Mouse (Mus musculus) intestine, postnatal 0 days (tissue): Measurements from ENCODE around the gene E2f2. TPM values are rescaled to one million over a fixed set of nuclear protein-coding genes. Genes with fewer than 3 reads are reported as not detected.
A peak's percentile ranks its signal among the peaks of the same experiment; 100 is the strongest.

ENCODE experiments used
- ATAC-seq: fragments of 200-750 bp; cut with Nextera tagmentation; 2 replicates; pipeline ENCODE4 v1.8.0; 2017; ENCODE audit warnings: mild to moderate bottlenecking, moderate TSS enrichment, moderate library complexity
- H3K27ac ChIP-seq: fragments of 300-500 bp; sonication (generic); 2 replicates; pipeline ENCODE4 v1.5.1; 2014; ENCODE audit warnings: mild to moderate bottlenecking, low read depth, low read length, moderate library complexity
- H3K27me3 ChIP-seq: fragments of 300-500 bp; sonication (generic); replicated peaks from 2 replicates; pipeline ENCODE4 v1.6.1; 2014; ENCODE audit warnings: low read length, mixed read lengths; ENCODE audit not compliant: control insufficient read depth, insufficient read depth
- H3K36me3 ChIP-seq: fragments of 300-500 bp; sonication (generic); 2 replicates; pipeline ENCODE4 v1.6.1; 2014; ENCODE audit warnings: mild to moderate bottlenecking, moderate library complexity; ENCODE audit not compliant: control insufficient read depth, insufficient read depth
- H3K4me1 ChIP-seq: fragments of 300-500 bp; sonication (generic); replicated peaks from 2 replicates; pipeline ENCODE4 v1.6.1; 2014; ENCODE audit warnings: antibody characterized with exemption, low read length, mixed read lengths; ENCODE audit not compliant: control insufficient read depth, insufficient read depth
- H3K4me2 ChIP-seq: fragments of 300-500 bp; sonication (generic); replicated peaks from 2 replicates; pipeline ENCODE4 v1.6.1; 2014; ENCODE audit warnings: low read depth, mild to moderate bottlenecking, moderate library complexity
- H3K4me3 ChIP-seq: fragments of 300-500 bp; sonication (generic); 2 replicates; pipeline ENCODE4 v1.5.1; 2014; ENCODE audit warnings: low read depth, low read length
- H3K9ac ChIP-seq: fragments of 300-500 bp; sonication (generic); 2 replicates; pipeline ENCODE4 v1.6.1; 2014; ENCODE audit warnings: mild to moderate bottlenecking, low read depth, low read length
- H3K9me3 ChIP-seq: fragments of 300-500 bp; sonication (generic); 2 replicates; pipeline ENCODE4 v1.6.1; 2016; ENCODE audit warnings: mixed run types; ENCODE audit not compliant: control insufficient read depth
- CTCF ChIP-seq: sonication (generic); IDR thresholded peaks from 2 replicates; pipeline ENCODE4 v1.5.1; 2016; ENCODE audit warnings: low read depth, mild to moderate bottlenecking, control low read depth, antibody characterized with exemption, moderate library complexity
- WGBS: fragments of 180-500 bp; shearing (Covaris S2); extraction: QIAGEN DNeasy Blood & Tissue Kit; methylation state at CpG from one replicate; pipeline ENCODE4 v1.1.7; 2014; 5-methylcytosine and 5-hydroxymethylcytosine counted together
- polyA plus RNA-seq: library from polyadenylated mRNA; unstranded; fragments of >200 nt; fragmentation: Nextera tagmentation; extraction: Ambion mirVana; gene quantifications from 2 replicates; pipeline ENCODE4 v1.2.1, GENCODE M21; 2015

The E2f2 gene
- polyA plus RNA-seq, 1 experiment from 2014 or later = 4.2 TPM

DNA sequence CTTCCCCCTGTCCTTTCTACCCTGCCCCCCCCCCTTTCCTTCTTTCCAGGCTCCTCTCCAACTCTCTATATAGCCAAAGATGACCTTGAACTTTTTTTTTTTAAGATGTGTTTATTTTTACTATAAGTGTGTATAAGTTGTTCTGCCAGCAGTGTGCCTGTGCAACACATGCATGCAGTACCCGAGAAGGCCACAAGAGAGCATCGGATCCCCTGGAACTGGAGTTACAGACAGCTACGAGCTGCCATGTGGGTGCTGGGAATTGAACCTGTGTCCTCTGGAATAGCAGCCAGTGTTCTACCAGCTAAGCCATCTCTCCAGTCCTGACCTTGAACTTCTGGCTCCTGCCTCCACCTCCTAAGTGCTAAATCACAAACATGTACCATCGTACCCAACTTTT, 19.4 kb upstream of the E2f2 start:
- no peak for ATAC-seq
- H3K4me1 ChIP-seq = no peaks in the 10 kb centered on the region
- no peak overlapping the region for H3K27ac ChIP-seq
- H3K9me3 ChIP-seq = no peaks in the 10 kb centered on the region
- H3K27me3 ChIP-seq = no peaks in the 10 kb centered on the region
- peak; percentile 55 for TF ChIP-seq CTCF
- 86% methylated on average over 4 of the region's 4 CpGs for WGBS
- no peak overlapping the region for H3K4me3 ChIP-seq
- no peak overlapping the region for H3K9ac ChIP-seq
- no peaks in the 10 kb centered on the region for H3K36me3 ChIP-seq
- H3K4me2 ChIP-seq = no peak overlapping the region

GRCm38 (mm10) chr4:136154462-136154861, 17.7 kb upstream of the E2f2 start:
- Histone ChIP-seq H3K27me3 (no peaks in the 10 kb centered on the region), H3K9ac (no peak overlapping the region), H3K9me3 (no peaks in the 10 kb centered on the region), H3K4me2 (no peak overlapping the region), H3K4me3 (no peak overlapping the region), H3K4me1 (no peaks in the 10 kb centered on the region), H3K27ac (no peak overlapping the region), H3K36me3 (no peaks in the 10 kb centered on the region)
- ATAC-seq = no peak
- 58% methylated on average over 9 of the region's 9 CpGs for WGBS
- TF ChIP-seq CTCF = no peak

- Histone ChIP-seq H3K36me3 (no peaks in the 10 kb centered on the region), H3K4me1 (no peaks in the 10 kb centered on the region), H3K4me2 (no peak overlapping the region), H3K9ac (no peak overlapping the region), H3K9me3 (no peaks in the 10 kb centered on the region), H3K27ac (no peak overlapping the region), H3K27me3 (no peaks in the 10 kb centered on the region), H3K4me3 (no peak overlapping the region)
- 74% methylated on average over 6 of the region's 6 CpGs for WGBS
- no peak for ATAC-seq
- peak; percentile 49; the same call in 1 of the 2 replicates for TF ChIP-seq CTCF
Observed at GRCm38 (mm10) chr4:136158498-136158897, 13.7 kb upstream of the E2f2 start.

DNA sequence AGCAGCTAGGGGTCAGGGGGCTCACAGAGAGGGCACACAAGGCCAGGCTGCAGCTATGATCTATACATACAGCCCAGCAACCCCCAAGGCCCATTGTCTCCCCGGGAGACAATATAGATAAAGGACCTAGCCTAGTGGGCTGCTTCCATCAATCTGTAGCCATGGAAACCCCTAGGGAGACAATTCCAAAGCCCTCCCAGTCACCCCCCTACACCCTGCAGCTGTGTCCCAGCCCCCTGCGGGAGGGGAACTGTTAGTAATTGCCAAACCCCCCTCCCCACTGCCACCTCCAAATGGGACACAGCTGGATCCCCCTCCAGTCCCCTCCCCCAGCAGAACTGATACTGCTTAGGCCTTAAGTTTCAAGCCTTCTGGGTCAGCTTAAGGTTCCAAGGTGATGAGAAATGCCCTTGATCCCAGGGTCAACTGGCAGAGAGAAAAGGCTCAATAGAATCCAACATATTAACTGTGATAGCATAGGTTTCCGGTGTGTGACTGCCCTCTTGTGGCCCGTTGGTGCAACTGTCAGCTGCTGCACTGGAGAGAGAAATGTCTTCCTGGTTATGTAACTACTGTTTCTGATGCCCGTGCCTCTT, 12.3 kb upstream of the E2f2 start:
- no peaks in the 10 kb centered on the region for H3K4me1 ChIP-seq
- peak; percentile 49 for ATAC-seq
- H3K9me3 ChIP-seq = no peaks in the 10 kb centered on the region
- H3K4me2 ChIP-seq = no peak overlapping the region
- WGBS = 18% methylated on average over 5 of the region's 5 CpGs
- no peaks in the 10 kb centered on the region for H3K36me3 ChIP-seq
- no peak overlapping the region for H3K9ac ChIP-seq
- peak; percentile 97 for TF ChIP-seq CTCF
- no peak overlapping the region for H3K4me3 ChIP-seq
- no peak overlapping the region for H3K27ac ChIP-seq
- no peaks in the 10 kb centered on the region for H3K27me3 ChIP-seq

- H3K4me3 ChIP-seq = no peak overlapping the region
- H3K27me3 ChIP-seq = no peaks in the 10 kb centered on the region
- no peak overlapping the region for H3K9ac ChIP-seq
- H3K4me2 ChIP-seq = no peak overlapping the region
- peak; percentile 57; the same call in 1 of the 2 replicates for ATAC-seq
- H3K9me3 ChIP-seq = no peaks in the 10 kb centered on the region
- peak; percentile 99 for TF ChIP-seq CTCF
- H3K27ac ChIP-seq = no peak overlapping the region
- no peaks in the 10 kb centered on the region for H3K36me3 ChIP-seq
- no peaks in the 10 kb centered on the region for H3K4me1 ChIP-seq
- WGBS = 2% methylated on average over 11 of the region's 11 CpGs
Observed at GRCm38 (mm10) chr4:136163448-136163847, 8.7 kb upstream of the E2f2 start.

- Histone ChIP-seq H3K27ac (no peak overlapping the region), H3K4me3 (no peak overlapping the region), H3K4me1 (no peaks in the 10 kb centered on the region), H3K4me2 (no peak overlapping the region), H3K9me3 (no peaks in the 10 kb centered on the region), H3K27me3 (no peaks in the 10 kb centered on the region), H3K9ac (no peak overlapping the region), H3K36me3 (no peaks in the 10 kb centered on the region)
- no peak for TF ChIP-seq CTCF
- no peak for ATAC-seq
- WGBS = 83% methylated on average over 8 of the region's 8 CpGs
Observed at GRCm38 (mm10) chr4:136164981-136165380, 7.2 kb upstream of the E2f2 start.

- no peaks in the 10 kb centered on the region for H3K36me3 ChIP-seq
- WGBS = 72% methylated on average over 3 of the region's 3 CpGs
- H3K4me1 ChIP-seq = no peaks in the 10 kb centered on the region
- no peak overlapping the region for H3K27ac ChIP-seq
- no peaks in the 10 kb centered on the region for H3K27me3 ChIP-seq
- ATAC-seq = no peak
- no peaks in the 10 kb centered on the region for H3K9me3 ChIP-seq
- TF ChIP-seq CTCF = no peak
- no peak overlapping the region for H3K4me3 ChIP-seq
- H3K9ac ChIP-seq = no peak overlapping the region
- no peak overlapping the region for H3K4me2 ChIP-seq
Observed at GRCm38 (mm10) chr4:136167701-136168100, 4.5 kb upstream of the E2f2 start.
